Mouse (Mus musculus): ENCODE data around the gene 1110051M20Rik. TPM values are rescaled to one million over a fixed set of nuclear protein-coding genes. Genes with fewer than 3 reads are reported as not detected.

Gene 1110051M20Rik
- polyA plus RNA-seq, 1 experiment from 2014 or later = 15.6 TPM

DNA sequence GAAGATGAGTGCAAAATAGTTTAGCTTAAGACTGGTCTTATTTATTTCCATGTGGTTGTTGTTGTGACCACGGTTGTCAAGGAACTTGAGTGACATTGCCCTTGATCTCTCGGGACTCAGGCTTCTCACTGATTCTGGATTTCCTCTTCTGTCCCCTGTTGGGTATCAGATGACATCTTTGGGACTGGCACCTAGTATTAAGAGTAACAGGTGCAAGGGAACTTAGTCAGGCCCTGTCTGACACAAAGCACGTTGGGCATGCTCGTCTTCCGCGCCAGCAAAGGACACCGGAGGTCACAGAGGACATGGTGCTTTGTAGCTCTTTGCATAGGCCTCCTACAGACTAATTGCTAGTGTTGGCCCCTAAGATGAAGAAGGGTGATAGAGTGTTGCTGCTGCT is 16.3 kb upstream of the 1110051M20Rik start:
- H3K9ac ChIP-seq (ENCODE audit: low read depth, low read length) = no peak overlapping the region
- H3K9me3 ChIP-seq (ENCODE audit: control insufficient read depth) = no peaks in the 10 kb centered on the region
- no peak overlapping the region for H3K27ac ChIP-seq (ENCODE audit: low read depth, low read length)
- H3K4me3 ChIP-seq (ENCODE audit: low read depth, low read length) = no peak overlapping the region
- peaks cover 11% of the 10 kb centered on the region for H3K4me1 ChIP-seq (replicated peaks; ENCODE audit: control insufficient read depth, insufficient read depth, low read length)
- no peak for TF ChIP-seq CTCF (IDR thresholded peaks at IDR 0.05; ENCODE audit: low read depth)
- 62% methylated on average over 7 of the region's 7 CpGs for WGBS
- H3K36me3 ChIP-seq (ENCODE audit: control insufficient read depth, insufficient read depth) = no peaks in the 10 kb centered on the region
- no peak overlapping the region; the same call in 1 of the 2 replicates for H3K4me2 ChIP-seq (replicated peaks; ENCODE audit: low read depth)
- H3K27me3 ChIP-seq (replicated peaks; ENCODE audit: control insufficient read depth, insufficient read depth, low read length) = no peaks in the 10 kb centered on the region
- no peak for ATAC-seq

- TF ChIP-seq CTCF (IDR thresholded peaks at IDR 0.05; ENCODE audit: low read depth) = peak; percentile 60
These were observed 15.6 kb upstream of the 1110051M20Rik start for GRCm38 (mm10) chr2:91460076-91460475.

DNA sequence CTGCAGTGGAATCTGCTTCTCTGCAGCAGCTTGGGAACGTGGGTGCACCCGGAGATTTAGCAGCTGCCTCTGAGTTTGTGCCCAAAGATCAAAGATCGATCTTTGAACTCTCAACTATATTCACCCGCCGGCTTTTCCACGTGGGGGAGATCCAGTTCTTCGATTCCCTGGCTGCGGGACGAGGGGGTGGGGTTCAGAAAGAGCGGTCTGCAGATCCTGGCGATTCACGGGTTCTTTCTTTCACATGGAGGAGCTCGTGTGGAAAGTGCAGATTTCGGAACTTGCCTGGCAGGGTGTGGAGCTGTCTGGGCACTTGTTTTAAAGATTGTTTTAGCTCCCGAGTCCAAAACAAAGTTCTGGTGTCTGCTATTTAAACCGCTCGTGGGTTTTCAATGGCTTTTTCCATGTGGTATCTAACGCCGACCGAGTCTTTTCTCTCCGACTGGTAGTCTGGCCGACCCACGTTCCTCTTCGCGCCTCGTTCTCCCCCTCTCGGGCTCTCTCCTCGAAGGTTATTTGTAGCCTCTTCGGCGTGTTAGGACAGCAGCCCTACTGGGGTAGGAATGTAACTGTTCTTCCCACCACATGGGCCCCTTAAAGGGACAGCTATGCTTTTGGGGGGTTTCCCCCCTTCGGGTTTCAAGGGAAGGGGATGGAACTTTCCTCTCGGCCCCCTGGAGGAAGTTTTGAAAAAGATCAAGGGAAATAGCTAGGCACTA is 14.3 kb upstream of the 1110051M20Rik start:
- Histone ChIP-seq H3K4me1 (replicated peaks; ENCODE audit: control insufficient read depth, insufficient read depth, low read length) (peaks cover 11% of the 10 kb centered on the region), H3K9ac (ENCODE audit: low read depth, low read length) (peak overlapping the region; percentile 89), H3K9me3 (ENCODE audit: control insufficient read depth) (no peaks in the 10 kb centered on the region), H3K4me3 (ENCODE audit: low read depth, low read length) (peak overlapping the region; percentile 67), H3K4me2 (replicated peaks; ENCODE audit: low read depth) (peak overlapping the region; percentile 91), H3K27me3 (replicated peaks; ENCODE audit: control insufficient read depth, insufficient read depth, low read length) (no peaks in the 10 kb centered on the region), H3K36me3 (ENCODE audit: control insufficient read depth, insufficient read depth) (no peaks in the 10 kb centered on the region), H3K27ac (ENCODE audit: low read depth, low read length) (peak overlapping the region; percentile 92)
- peak; percentile 46 for TF ChIP-seq CTCF (IDR thresholded peaks at IDR 0.05; ENCODE audit: low read depth)
- WGBS = under 1% methylated on average over 32 of the region's 32 CpGs
- ATAC-seq = peak; percentile 56

More at GRCm38 (mm10) chr2:91460076-91460475, 15.6 kb upstream of the 1110051M20Rik start:
- no peaks in the 10 kb centered on the region for H3K9me3 ChIP-seq (ENCODE audit: control insufficient read depth)
- no peak for ATAC-seq
- WGBS = 82% methylated on average over 6 of the region's 6 CpGs
- H3K4me1 ChIP-seq (replicated peaks; ENCODE audit: control insufficient read depth, insufficient read depth, low read length) = peaks cover 11% of the 10 kb centered on the region
- H3K27ac ChIP-seq (ENCODE audit: low read depth, low read length) = no peak overlapping the region
- H3K36me3 ChIP-seq (ENCODE audit: control insufficient read depth, insufficient read depth) = no peaks in the 10 kb centered on the region
- H3K4me3 ChIP-seq (ENCODE audit: low read depth, low read length) = no peak overlapping the region
- H3K4me2 ChIP-seq (replicated peaks; ENCODE audit: low read depth) = no peak overlapping the region
- no peaks in the 10 kb centered on the region for H3K27me3 ChIP-seq (replicated peaks; ENCODE audit: control insufficient read depth, insufficient read depth, low read length)
- no peak overlapping the region for H3K9ac ChIP-seq (ENCODE audit: low read depth, low read length)

DNA sequence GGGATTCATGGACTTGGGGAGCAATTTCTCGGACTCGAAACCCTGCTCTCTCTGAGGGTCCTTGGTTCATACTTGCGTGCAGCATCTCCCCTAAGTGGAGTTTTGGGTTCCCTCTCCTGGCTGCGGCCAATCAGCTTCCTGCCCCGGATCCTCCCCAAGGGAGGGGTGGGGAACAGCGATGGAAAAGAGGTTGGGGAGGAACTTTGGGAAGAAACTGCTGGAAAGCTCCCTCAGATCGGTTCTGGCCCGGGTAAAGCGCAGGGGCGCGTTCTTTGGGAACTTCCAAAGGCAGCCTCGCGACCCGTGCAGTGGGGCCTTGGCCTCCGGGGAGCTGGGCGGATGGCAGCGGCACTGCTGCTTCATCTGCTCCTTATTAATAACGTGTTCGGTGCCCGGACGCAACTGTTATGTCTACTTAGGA is 13.8 kb upstream of the 1110051M20Rik start:
- H3K4me2 ChIP-seq (replicated peaks; ENCODE audit: low read depth) = peak overlapping the region; percentile 91
- under 1% methylated on average over 21 of the region's 21 CpGs for WGBS
- peaks cover 11% of the 10 kb centered on the region for H3K4me1 ChIP-seq (replicated peaks; ENCODE audit: control insufficient read depth, insufficient read depth, low read length)
- peak overlapping the region; percentile 67 for H3K4me3 ChIP-seq (ENCODE audit: low read depth, low read length)
- ATAC-seq = peak; percentile 11; the same call in 1 of the 2 replicates
- peak overlapping the region; percentile 92 for H3K27ac ChIP-seq (ENCODE audit: low read depth, low read length)
- no peaks in the 10 kb centered on the region for H3K9me3 ChIP-seq (ENCODE audit: control insufficient read depth)
- no peak for TF ChIP-seq CTCF (IDR thresholded peaks at IDR 0.05; ENCODE audit: low read depth)
- peak overlapping the region; percentile 89 for H3K9ac ChIP-seq (ENCODE audit: low read depth, low read length)
- H3K27me3 ChIP-seq (replicated peaks; ENCODE audit: control insufficient read depth, insufficient read depth, low read length) = no peaks in the 10 kb centered on the region
- no peaks in the 10 kb centered on the region for H3K36me3 ChIP-seq (ENCODE audit: control insufficient read depth, insufficient read depth)

- 0 out of 2 replicates have a peak, but pooled peaks have one; percentile 1 for TF ChIP-seq CTCF (IDR thresholded peaks at IDR 0.05; ENCODE audit: low read depth)
- WGBS = under 1% methylated on average over 45 of the region's 45 CpGs
- Histone ChIP-seq H3K27ac (ENCODE audit: low read depth, low read length) (peak overlapping the region; percentile 92), H3K9me3 (ENCODE audit: control insufficient read depth) (no peaks in the 10 kb centered on the region), H3K4me2 (replicated peaks; ENCODE audit: low read depth) (peak overlapping the region; percentile 91), H3K36me3 (ENCODE audit: control insufficient read depth, insufficient read depth) (no peaks in the 10 kb centered on the region), H3K27me3 (replicated peaks; ENCODE audit: control insufficient read depth, insufficient read depth, low read length) (no peaks in the 10 kb centered on the region), H3K4me3 (ENCODE audit: low read depth, low read length) (peak overlapping the region; percentile 67), H3K4me1 (replicated peaks; ENCODE audit: control insufficient read depth, insufficient read depth, low read length) (peaks cover 11% of the 10 kb centered on the region), H3K9ac (ENCODE audit: low read depth, low read length) (peak overlapping the region; percentile 89)
- ATAC-seq = peak; percentile 32; the same call in 1 of the 2 replicates
These were observed 13.2 kb upstream of the 1110051M20Rik start for GRCm38 (mm10) chr2:91457656-91458251.

- TF ChIP-seq CTCF (IDR thresholded peaks at IDR 0.05; ENCODE audit: low read depth) = no peak
- H3K36me3 ChIP-seq (ENCODE audit: control insufficient read depth, insufficient read depth) = no peaks in the 10 kb centered on the region
- under 1% methylated on average over 26 of the region's 36 CpGs for WGBS
- H3K9me3 ChIP-seq (ENCODE audit: control insufficient read depth) = no peaks in the 10 kb centered on the region
- H3K4me1 ChIP-seq (replicated peaks; ENCODE audit: control insufficient read depth, insufficient read depth, low read length) = peaks cover 11% of the 10 kb centered on the region
- H3K9ac ChIP-seq (ENCODE audit: low read depth, low read length) = peak within 1 kb of the TSS; percentile 89
- peak; percentile 32 for ATAC-seq
- H3K4me3 ChIP-seq (ENCODE audit: low read depth, low read length) = peak within 1 kb of the TSS; percentile 67
- H3K4me2 ChIP-seq (replicated peaks; ENCODE audit: low read depth) = peak within 1 kb of the TSS; percentile 91
- peak within 1 kb of the TSS; percentile 92 for H3K27ac ChIP-seq (ENCODE audit: low read depth, low read length)
- no peaks in the 10 kb centered on the region for H3K27me3 ChIP-seq (replicated peaks; ENCODE audit: control insufficient read depth, insufficient read depth, low read length)
These were observed 12.8 kb upstream of the 1110051M20Rik start, which contains the start of gene Lrp4 for GRCm38 (mm10) chr2:91457259-91457655. Gene Lrp4, plus strand, starts transcription at chr2:91457511.

All from intestine, postnatal 0 days (tissue).